Mouse (Mus musculus): Measurements from ENCODE around the gene Gde1.

The Gde1 gene

GRCm38 (mm10) chr7:118706488-118706887 is 910 bp upstream of the Gde1 start:
- no peak for DNase-seq (ENCODE audit: low read depth, low spot score)

GRCm38 (mm10) chr7:118706051-118706450 is 473 bp upstream of the Gde1 start:
- no peak for DNase-seq (ENCODE audit: low read depth, low spot score)

GRCm38 (mm10) chr7:118704001-118704850 is 1.4 kb downstream of the Gde1 start:
- no peak for DNase-seq (ENCODE audit: low read depth, low spot score)

DNA sequence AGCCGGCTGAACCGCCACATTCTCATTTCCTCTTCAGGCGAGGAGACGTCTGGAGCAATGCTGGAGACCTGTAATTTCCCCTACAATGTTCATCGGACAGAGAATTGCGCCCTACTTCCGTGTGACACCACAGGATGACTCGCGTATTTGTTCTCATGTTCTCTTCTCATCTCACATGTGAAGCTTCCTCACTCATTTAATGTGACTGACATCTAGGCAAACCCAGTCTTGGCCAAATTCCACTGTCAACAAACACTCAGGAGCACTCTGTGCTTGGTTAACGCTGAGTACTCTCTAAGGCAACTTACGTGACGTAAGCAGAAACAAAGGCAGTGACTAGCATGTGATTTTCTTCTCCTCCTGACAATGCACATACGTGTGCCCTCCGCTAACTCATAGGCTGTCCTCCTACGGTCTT is 2.4 kb downstream of the Gde1 start:
- DNase-seq (ENCODE audit: low read depth, low spot score): no peak

DNA sequence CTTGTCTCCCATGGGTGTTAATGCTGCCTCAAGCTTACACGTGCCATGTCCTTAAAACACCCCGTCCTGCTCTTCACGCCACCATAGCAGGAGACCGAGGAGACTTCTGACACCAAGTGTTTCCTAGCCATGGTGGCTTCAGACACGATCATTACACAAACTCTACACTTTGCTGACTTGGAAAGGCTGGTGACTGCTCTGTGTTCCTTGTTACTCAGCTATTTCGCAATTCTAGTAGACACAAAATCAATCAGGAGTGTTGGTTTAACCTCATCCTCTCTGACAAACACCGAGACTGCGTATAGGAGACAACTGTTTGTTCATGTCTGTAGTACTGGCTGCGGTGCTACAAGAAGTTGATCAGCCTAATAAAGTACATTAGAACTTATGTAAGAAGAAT is 6.7 kb downstream of the Gde1 start:
- DNase-seq (ENCODE audit: low read depth, low spot score): no peak

DNA sequence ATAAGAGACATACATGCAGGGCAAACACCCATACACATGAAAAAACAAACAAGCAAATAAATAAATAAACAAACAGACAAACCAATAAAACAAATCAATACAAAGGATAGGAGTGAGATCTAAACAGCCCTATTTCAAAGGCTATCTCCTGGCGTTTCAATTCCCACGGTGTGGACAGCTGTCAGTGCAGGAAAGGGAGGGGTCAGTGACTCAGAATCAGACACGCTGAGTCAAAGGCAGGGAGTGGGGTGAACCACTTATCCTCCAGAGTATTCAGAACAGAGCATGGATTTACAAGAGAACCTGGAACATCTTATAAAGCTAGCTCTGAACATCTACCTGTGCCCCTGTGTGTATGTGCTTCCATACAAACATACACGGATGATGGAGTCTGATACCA is 8.4 kb downstream of the Gde1 start:
- DNase-seq (ENCODE audit: low read depth, low spot score): no peak

DNA sequence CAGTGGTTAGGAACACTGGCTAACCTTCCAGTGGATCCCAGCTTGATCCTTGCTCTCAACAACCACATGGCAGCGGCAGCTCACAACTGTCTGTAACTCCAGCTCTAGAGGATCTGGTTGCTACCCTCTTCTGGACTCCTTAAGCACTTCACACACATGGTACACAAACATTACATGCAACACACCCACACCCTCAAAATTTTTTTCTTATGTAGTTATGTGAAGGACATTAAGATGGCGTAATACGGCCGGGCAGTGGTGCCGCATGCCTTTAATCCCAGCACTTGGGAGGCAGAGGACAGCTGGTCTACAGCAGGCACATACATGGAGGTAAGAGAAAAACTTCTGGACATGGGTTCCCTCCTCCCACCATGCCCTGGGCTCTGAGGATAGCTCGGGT is 9.4 kb downstream of the Gde1 start:
- no peak for DNase-seq (ENCODE audit: low read depth, low spot score)

- DNase-seq (ENCODE audit: low read depth, low spot score): no peak
Measured at GRCm38 (mm10) chr7:118691287-118691686, 14.3 kb downstream of the Gde1 start.

DNA sequence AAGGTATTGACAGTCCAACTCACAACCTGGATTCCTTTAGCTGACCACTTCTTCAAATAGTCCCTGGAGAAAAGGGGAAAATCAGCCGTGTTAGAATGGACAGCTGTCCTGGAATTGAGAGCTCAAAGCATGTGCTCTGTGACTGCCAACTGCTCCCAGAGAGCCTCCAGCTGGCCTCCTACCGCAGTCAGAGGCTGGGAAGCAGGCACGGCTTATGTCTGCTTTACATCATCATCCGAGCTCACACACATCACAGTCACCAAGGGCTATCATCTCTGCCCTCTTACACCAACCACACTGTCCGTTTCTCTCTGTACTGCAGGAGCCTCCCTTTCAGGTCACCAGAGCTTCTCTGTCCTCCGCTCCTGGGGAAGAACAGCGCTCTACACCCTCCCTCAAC is 16.5 kb downstream of the Gde1 start:
- DNase-seq (ENCODE audit: low read depth, low spot score): no peak

GRCm38 (mm10) chr7:118688199-118688598 is 17.4 kb downstream of the Gde1 start:
- peak; percentile 73 for DNase-seq (ENCODE audit: low read depth, low spot score)

DNA sequence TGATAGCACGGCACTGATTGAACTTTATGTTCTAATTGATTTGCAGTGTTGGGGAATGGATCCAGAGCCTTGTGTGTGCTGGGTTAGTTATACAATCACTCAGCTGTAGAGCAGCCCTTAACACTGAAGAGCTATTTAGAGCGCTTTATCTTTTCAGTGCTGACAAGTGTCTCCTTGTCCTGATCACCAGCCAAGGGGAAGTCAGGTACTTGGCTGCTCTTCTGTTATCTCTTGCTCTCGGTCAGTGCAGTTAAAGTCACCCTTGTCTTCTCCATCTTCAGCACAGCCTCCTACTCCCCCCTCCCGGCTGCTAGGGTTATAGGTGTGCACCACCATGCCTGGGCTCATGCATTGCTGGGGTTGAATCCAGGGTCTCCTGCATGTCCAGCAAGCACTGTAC is 28.8 kb downstream of the Gde1 start:
- no peak for DNase-seq (ENCODE audit: low read depth, low spot score)

GRCm38 (mm10) chr7:118670142-118670541 is 35.4 kb downstream of the Gde1 start:
- no peak for DNase-seq (ENCODE audit: low read depth, low spot score)

- DNase-seq (ENCODE audit: low read depth, low spot score): no peak
Measured at GRCm38 (mm10) chr7:118667773-118668172, 37.8 kb downstream of the Gde1 start.

- no peak for DNase-seq (ENCODE audit: low read depth, low spot score)
Measured at GRCm38 (mm10) chr7:118656730-118657129, 48.8 kb downstream of the Gde1 start.

DNA sequence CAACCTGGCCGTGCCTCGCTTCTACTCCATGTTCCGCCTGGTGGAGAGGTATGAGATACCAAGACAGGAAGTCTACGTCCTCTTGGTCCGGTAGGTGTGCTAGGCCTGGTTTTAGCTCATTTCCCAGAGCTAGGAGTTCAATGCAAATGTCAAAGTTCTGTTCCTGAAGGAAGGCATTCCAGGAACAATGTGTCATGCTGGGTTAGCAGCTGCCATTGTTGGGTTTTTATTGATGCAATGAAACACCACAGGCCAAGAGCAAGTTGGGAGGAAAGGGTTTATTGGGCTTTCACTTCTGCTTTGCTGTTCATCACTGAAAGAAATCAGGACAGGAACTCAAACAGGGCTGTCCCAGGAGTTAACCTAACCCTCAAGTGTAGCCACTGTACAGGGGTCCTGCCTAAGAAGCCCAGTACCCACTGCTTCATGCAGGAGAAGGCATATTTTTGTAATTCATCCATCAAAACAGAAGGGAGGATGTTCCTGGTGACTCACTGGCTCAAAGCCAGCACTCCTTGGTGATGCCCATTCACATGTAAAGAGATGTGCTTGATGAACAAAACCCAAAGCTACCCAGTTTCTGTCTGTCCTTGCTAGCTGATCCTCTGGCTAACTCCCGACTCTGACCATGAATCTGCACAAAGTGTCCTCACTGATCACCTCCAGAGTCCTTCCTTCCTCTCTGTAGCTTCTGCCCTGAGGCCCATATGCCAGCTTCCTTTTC is 52.8 kb downstream of the Gde1 start:
- no peak for DNase-seq (ENCODE audit: low read depth, low spot score)

- no peak for DNase-seq (ENCODE audit: low read depth, low spot score)
Measured at GRCm38 (mm10) chr7:118650891-118651290, 54.7 kb downstream of the Gde1 start.

DNA sequence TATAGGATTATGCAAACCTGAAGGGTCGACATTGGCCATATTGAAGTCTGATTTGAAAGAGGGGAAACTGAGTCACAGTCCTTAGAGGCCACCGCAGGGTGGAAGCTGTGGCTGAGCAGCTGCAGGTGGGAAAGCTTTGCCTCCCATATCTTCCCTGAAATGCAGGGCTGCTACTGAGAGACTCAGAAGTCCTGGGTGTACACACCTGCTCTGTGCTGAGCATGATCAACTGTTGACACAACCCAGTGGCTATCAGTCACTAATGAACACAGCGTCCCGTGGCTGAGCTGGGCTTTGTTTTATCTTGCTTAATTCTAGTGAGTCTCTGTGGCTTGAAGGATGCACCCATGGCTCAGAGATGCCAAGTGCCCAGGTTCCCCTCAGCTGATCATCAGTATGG is 55.5 kb downstream of the Gde1 start:
- DNase-seq (ENCODE audit: low read depth, low spot score): no peak

GRCm38 (mm10) chr7:118649328-118649727 is 56.2 kb downstream of the Gde1 start:
- DNase-seq (ENCODE audit: low read depth, low spot score): no peak

GRCm38 (mm10) chr7:118646237-118646636 is 59.3 kb downstream of the Gde1 start:
- DNase-seq (ENCODE audit: low read depth, low spot score): no peak

All from retina, postnatal 7 days (tissue).